Mouse (Mus musculus) heart, postnatal 10 days (tissue): ENCODE results near the gene Arhgef3. TPM values are rescaled to one million over a fixed set of nuclear protein-coding genes. Genes with fewer than 3 reads are reported as not detected.

Experiments used
- DNase-seq, 2 experiments: peaks; one replicate each; pipeline ENCODE4 v3.0.0; 2021
- intact Hi-C: fragments of 180-260 bp; cut with DNase I; formaldehyde crosslinking; loops from one replicate; pipeline ENCODE4 v1.15.1; 2025
- total RNA-seq, 2 experiments: library from RNA; stranded (reverse); gene quantifications; 2 replicates each; pipeline ENCODE4 v1.2.3; 2021

Gene Arhgef3
- total RNA-seq, 2 experiments from 2014 or later, result 32.4 to 33.5 TPM

GRCm38 (mm10) chr14:27286202-27286601 is 171.5 kb downstream of the Arhgef3 start:
- intact Hi-C loops, result no loop called here

GRCm38 (mm10) chr14:27289053-27289452 is 174.4 kb downstream of the Arhgef3 start:
- no peak for DNase-seq
- intact Hi-C loops, result no loop called here

More at GRCm38 (mm10) chr14:27286202-27286601, 171.5 kb downstream of the Arhgef3 start:
- DNase-seq, result no peak

GRCm38 (mm10) chr14:27292101-27292500 is 177.4 kb downstream of the Arhgef3 start:
- DNase-seq, result no peak
- intact Hi-C loops, result loop anchor here (5.0 kb wide), 1 partner anchor 100 kb away; no protein-coding TSS in a partner anchor

- intact Hi-C loops, result loop anchor here (5.0 kb wide), 2 partner anchors 41 to 116 kb away; no protein-coding TSS in a partner anchor
- DNase-seq, result no peak
These were observed 181.1 kb downstream of the Arhgef3 start for GRCm38 (mm10) chr14:27295821-27296220.

- no peak for DNase-seq
- intact Hi-C loops, result loop anchor here (5.0 kb wide), 2 partner anchors 40 to 115 kb away; no protein-coding TSS in a partner anchor
These were observed 182.3 kb downstream of the Arhgef3 start for GRCm38 (mm10) chr14:27296987-27297386.

- DNase-seq, result no peak
- intact Hi-C loops, result loop anchor here (5.0 kb wide), 2 partner anchors 38 to 113 kb away; no protein-coding TSS in a partner anchor
These were observed 184.2 kb downstream of the Arhgef3 start for GRCm38 (mm10) chr14:27298875-27299274.

- intact Hi-C loops, result loop anchor here (5.0 kb wide), 2 partner anchors 38 to 113 kb away; no protein-coding TSS in a partner anchor
- DNase-seq, result peak; percentile 31 to 38
These were observed 185.0 kb downstream of the Arhgef3 start for GRCm38 (mm10) chr14:27299705-27300104.

GRCm38 (mm10) chr14:27301768-27302499 is 187.2 kb downstream of the Arhgef3 start:
- intact Hi-C loops, result no loop called here

GRCm38 (mm10) chr14:27303294-27303693 is 188.6 kb downstream of the Arhgef3 start:
- intact Hi-C loops, result no loop called here

More at GRCm38 (mm10) chr14:27301768-27302499, 187.2 kb downstream of the Arhgef3 start:
- no peak for DNase-seq

GRCm38 (mm10) chr14:27304408-27304807 is 189.7 kb downstream of the Arhgef3 start:
- intact Hi-C loops, result no loop called here

More at GRCm38 (mm10) chr14:27303294-27303693, 188.6 kb downstream of the Arhgef3 start:
- DNase-seq, result no peak

GRCm38 (mm10) chr14:27308761-27309160 is 194.1 kb downstream of the Arhgef3 start:
- intact Hi-C loops, result no loop called here
- no peak for DNase-seq

More at GRCm38 (mm10) chr14:27304408-27304807, 189.7 kb downstream of the Arhgef3 start:
- DNase-seq, result no peak

GRCm38 (mm10) chr14:27310559-27311242 is 196.0 kb downstream of the Arhgef3 start:
- DNase-seq, result no peak
- intact Hi-C loops, result no loop called here

GRCm38 (mm10) chr14:27312380-27312779 is 197.7 kb downstream of the Arhgef3 start:
- intact Hi-C loops, result no loop called here
- no peak for DNase-seq

- intact Hi-C loops, result no loop called here
- DNase-seq, result no peak
These were observed 201.0 kb downstream of the Arhgef3 start for GRCm38 (mm10) chr14:27315737-27316136.

- DNase-seq, result no peak
- intact Hi-C loops, result no loop called here
These were observed 202.4 kb downstream of the Arhgef3 start for GRCm38 (mm10) chr14:27317146-27317545.

GRCm38 (mm10) chr14:27319386-27319785 is 204.7 kb downstream of the Arhgef3 start:
- intact Hi-C loops, result no loop called here
- no peak for DNase-seq

- intact Hi-C loops, result no loop called here
- no peak for DNase-seq
These were observed 207.3 kb downstream of the Arhgef3 start for GRCm38 (mm10) chr14:27322041-27322440.

GRCm38 (mm10) chr14:27324689-27325088 is 210.0 kb downstream of the Arhgef3 start:
- DNase-seq, result no peak
- intact Hi-C loops, result no loop called here

GRCm38 (mm10) chr14:27325537-27325936 is 210.8 kb downstream of the Arhgef3 start:
- intact Hi-C loops, result no loop called here
- DNase-seq, result no peak

- DNase-seq, result no peak
These were observed 213.2 kb downstream of the Arhgef3 start for GRCm38 (mm10) chr14:27327862-27328261.

GRCm38 (mm10) chr14:27328952-27329351 is 214.3 kb downstream of the Arhgef3 start:
- no peak for DNase-seq
- intact Hi-C loops, result no loop called here

More at GRCm38 (mm10) chr14:27327862-27328261, 213.2 kb downstream of the Arhgef3 start:
- intact Hi-C loops, result no loop called here
